Mouse (Mus musculus) erythroblast, embryonic 14.5 days (primary cell): Measurements from ENCODE around the gene Pilrb2.

ENCODE experiments used
- GATA1 ChIP-seq: IDR thresholded peaks from 2 replicates; pipeline ENCODE4 v1.6.1; 2012; ENCODE audit warnings: low read length, inconsistent platforms, mixed read lengths
- TAL1 ChIP-seq: IDR thresholded peaks from 3 replicates; pipeline ENCODE4 v1.6.1; 2012; ENCODE audit warnings: low read length, inconsistent platforms, mixed read lengths

DNA sequence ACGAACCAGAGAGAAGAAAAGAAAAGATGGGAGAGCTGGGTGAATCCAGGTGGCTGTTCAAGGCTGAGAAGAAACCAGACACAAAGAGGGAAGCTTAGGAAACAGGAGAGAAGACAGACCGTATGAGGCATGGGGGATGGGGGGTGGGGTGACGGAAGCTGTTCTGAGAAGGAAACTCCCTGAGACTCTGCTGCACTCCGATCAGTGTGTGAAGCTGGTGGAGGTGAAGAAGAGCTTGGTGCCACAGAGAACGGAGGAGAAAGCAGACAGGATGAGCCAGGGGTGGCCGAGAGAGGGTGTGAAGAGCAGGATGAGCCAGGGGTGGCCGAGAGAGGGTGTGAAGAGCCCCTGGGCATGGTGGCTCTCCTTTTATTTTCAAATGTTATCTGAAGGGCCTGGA lies 45.2 kb downstream of the Pilrb2 start:
- TF ChIP-seq GATA1 (no peak), TAL1 (no peak)
